Mouse (Mus musculus): ENCODE results near the gene Kcnj12.

- TF ChIP-seq CTCF (IDR thresholded peaks at IDR 0.05; ENCODE audit: control insufficient read depth, insufficient read depth, low read length) (no peak), POLR2A (IDR thresholded peaks at IDR 0.05; ENCODE audit: borderline replicate concordance, control insufficient read depth, low read depth, low read length) (no peak)
These were observed 41.1 kb downstream of the Kcnj12 start for GRCm38 (mm10) chr11:61063503-61063902.

Measured in bone marrow, adult 2 months (tissue).